Mouse (Mus musculus) megakaryocyte-erythroid progenitor cell, adult 5-6 weeks (primary cell): ENCODE measurements around the gene Hivep3. TPM values are rescaled to one million over a fixed set of nuclear protein-coding genes. Genes with fewer than 3 reads are reported as not detected.

Source experiments
- ATAC-seq: replicated peaks from 2 replicates; pipeline ENCODE4 v1.8.0; 2016; ENCODE audit warnings: mild to moderate bottlenecking, inconsistent platforms; ENCODE audit not compliant: severe bottlenecking, poor library complexity, low FRiP score, low TSS enrichment
- total RNA-seq, 2 experiments: library from RNA; stranded (forward) in 1 of 2; stranded (reverse) in 1 of 2; fragments of 200-1000, 215-1000 nt in 1 of 2; fragments of >200 nt in 1 of 2; fragmentation: Nextera tagmentation in 1 of 2; gene quantifications; 2 replicates each; pipeline ENCODE4 v1.2.3; 2014 to 2017

The Hivep3 gene
- total RNA-seq, 2 experiments from 2014 or later: 2.5 to 2.9 TPM

DNA sequence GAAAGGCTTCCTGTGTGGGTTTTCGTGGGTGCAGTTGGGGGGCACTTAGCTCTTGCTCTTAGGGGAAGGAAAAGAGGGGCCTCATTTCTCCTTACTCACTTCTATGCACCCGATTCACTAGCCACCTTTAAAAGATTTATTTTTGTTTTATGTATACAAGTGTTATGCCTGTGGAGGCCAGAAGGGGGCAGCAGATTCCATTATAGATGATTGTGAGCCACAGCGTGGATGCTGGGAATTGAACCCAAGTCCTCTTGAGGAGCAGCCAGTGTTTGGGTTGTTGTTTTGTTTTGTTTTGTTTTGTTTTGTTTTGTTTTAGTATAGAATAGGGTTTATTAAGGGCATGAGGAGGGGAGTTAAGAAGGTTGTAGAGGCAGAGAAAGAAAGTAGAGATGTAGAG, 189.8 kb downstream of the Hivep3 start:
- no peak for ATAC-seq

DNA sequence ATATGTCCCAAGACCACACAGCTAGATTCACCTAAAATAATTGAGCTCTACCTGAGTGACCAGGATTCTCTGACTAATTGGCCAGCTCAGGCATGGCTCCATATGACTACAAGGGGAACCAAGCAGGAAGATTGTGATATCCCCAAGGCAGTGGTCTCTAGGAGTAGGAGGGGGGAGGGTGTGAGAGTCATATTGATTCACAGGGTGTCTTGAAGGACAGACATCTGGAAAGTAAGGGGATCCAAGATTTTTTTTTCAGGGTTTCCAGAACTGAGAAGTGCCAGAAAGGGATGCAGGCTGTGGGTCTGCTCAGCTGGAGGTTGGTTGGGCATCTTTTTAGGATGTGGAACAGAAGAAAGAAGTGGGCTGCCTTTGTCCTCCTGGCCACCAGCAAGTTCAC, 191.5 kb downstream of the Hivep3 start:
- ATAC-seq: no peak

DNA sequence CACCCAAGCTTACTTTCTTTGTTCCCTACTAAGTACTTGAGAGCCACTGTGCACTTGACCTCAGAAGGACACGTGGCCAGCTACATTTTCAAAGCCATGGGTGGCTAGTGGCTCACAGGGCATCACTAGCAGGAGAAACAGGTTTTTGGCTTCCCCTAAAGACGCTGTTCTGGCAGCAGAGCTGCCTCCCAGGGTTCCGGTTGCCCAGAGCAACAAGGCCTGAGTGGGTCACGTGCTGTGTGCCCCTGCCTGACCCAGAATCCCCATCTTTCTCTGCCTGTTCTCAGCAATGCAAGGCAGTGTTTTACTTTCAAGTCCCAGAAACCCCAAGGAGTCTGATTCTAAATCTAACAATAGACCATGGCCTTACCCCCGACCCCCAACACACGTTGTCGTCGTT, 198.3 kb downstream of the Hivep3 start:
- no peak for ATAC-seq

DNA sequence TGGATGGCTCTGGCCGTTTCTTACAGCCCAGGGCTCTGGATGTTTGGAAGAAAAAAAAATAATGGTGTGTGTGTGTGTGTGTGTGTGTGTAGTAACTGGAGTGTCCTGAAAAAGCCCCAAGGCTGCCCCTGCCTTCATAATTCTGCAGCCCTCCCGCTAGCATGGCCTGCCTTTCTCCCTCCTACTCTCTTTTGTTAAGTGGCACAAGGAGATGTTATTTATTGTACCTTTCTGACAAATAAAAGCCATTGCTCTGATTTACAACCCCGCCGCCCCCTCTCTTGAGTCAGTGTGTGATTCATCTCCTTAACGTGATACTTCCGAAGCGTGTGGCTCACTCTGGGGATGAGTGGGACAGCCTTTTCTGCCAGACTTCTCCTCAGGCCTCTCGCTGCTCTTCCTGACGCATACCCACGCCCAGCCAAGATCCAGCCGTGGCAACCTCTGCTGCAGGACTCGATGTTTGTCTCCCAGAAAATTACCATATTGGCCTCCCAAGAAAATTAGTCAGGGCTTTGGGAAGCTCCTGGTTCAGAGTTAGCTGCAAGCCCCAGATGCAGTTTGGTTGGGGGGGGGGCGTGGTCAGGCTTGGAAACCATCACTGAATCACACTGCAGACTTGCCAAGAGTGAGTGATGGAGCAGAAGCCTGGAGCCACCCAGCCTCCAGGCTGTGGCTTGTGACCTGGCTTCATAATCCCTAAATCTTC, 199.1 kb downstream of the Hivep3 start:
- ATAC-seq: no peak

DNA sequence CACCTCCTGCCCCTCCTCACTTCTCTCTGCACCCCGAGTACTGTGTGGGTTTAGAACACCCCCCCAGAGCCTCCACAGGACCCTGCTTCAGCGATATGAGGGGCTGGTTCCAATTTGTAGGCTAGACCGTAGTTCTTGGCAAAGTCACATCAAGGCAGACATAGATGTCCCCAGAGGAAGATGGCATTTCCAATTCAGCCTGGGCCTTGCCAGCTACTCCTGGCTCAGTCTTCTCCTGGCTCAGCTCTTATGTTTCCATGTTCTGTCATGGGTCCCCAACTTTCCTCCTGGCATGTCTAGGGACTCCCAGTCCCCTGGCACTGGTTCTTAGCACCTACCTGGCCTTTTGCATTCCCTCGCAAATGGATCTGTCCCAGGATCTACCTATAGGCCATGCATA, 201.3 kb downstream of the Hivep3 start:
- ATAC-seq: no peak

DNA sequence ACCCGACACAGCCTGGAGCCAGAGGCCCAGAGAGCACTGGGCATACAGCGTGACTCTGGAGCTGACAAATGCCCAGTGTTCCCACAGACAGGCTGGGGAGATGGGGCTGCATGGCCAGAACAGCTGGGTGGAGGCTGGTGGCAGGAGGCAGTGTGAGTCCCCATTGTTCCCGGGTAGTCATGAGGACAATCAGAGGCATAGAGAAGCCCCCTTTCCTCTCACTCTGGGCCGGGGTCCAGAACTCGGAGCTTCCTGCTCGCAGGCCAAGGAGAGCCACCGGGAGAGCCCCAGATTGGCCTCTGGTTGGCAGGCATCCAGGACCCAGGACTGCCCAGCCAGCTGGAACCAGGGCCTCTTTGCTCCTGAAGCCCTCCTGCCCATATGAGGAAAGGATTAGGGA, 204.3 kb downstream of the Hivep3 start:
- no peak for ATAC-seq

DNA sequence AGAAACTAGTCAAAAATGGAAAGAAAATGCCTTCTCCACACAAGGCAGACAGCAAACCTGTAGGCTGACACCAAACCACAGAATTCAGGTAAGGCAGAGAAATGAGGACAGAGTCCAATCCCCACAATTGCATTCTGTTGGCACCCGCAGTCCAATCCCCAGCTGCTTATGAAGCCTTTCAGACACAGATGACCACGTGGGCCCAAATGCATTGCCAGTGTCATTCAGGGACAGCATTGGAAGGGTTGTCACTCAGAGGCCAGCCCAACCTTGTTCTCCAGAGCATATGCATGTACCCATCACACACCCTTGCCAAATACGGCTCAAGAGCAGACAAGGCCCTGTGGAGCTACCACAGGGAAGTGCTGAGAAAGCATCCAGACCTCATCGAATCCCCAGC, 204.9 kb downstream of the Hivep3 start:
- no peak for ATAC-seq

DNA sequence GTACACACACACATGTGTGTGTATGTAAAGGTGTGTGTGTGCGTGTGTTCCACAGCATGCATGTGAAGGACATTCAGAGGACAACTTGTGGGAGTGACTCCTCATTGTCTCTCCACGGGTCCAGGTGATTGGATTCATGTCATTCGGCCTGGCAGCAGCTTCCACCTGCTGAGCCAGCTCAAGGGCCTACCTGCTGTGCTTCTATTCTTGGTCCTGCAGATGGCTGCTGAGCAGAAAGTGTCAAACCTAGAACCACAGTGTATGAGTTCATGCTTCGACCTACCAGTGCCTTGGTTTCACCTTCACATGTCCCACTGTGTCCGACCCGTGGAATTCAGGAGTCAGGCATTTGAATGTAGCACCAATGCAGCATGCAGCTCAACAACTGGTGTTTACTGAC, 206.2 kb downstream of the Hivep3 start:
- no peak for ATAC-seq

DNA sequence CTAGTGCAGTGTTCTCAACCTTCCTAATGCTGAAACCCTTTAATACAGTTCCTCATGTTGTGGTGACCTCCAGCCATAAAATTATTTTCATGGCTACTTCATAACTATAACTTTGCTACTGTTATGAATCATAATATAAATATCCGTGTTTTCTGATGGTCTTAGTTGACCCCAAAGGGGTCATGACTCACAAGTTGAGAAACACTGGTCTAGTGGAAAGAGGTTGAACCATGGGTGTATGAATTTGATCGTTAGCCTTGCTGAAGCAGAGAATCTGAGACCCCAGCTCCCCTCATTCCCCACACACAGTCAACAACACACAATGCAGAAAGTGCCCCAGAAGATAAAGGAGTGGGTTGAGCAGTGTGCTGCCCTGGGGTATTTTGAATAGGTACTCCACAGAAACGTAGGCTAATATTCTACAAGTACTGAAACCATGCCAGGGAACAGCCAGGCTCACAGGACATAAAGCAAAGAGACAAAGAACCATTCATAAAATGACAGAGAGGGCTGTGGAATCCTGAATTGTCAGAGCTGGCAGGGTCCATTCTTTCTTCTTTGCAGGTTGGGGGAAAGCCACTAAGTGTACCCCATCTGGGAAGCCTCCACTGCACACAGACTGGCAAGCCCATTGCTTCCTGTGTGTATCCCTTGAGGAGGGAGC, 212.8 kb downstream of the Hivep3 start:
- ATAC-seq: no peak

DNA sequence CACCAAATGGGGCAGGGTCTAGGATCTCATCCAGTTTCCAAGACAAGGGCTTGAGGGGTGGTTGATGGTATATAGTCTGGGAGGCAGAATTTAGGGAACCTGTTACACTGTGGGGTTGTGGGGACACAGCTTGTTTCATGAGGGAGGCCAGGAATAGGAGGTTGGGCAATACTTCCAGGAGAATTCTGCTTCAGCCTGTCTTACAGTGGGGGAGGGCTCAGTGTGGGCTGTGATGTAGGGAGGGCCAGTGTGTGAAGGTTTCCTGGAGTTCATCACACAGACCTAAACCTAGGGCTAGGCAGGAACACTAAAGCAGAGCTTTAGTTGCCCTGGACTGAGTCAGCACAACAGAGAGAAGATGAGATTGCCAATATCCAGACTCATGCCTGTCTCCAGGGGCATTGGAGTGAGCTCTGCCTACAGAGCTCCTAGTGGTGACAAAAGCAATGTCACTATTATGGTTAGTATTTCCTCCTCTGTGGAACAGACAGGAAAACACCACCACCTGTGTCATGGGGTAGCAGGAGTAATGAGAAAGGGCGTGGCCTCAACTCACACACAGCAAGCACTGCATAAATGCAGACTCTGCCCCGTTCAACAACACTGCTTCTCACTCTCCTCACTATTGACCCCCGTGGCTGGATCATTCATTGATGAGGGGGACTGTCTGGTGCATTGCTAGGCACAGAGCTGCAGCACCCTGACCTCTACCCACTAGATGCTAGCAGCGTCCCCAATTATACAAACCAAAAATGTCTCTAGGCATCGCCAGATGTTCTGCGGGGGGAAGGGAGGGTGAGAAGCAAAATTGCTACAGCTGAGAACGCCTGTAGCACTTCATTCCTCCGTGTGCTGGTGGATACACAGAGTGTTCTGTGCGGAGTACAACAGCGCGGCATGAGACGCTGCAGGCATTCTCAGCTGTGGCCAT, 213.9 kb downstream of the Hivep3 start:
- no peak for ATAC-seq

DNA sequence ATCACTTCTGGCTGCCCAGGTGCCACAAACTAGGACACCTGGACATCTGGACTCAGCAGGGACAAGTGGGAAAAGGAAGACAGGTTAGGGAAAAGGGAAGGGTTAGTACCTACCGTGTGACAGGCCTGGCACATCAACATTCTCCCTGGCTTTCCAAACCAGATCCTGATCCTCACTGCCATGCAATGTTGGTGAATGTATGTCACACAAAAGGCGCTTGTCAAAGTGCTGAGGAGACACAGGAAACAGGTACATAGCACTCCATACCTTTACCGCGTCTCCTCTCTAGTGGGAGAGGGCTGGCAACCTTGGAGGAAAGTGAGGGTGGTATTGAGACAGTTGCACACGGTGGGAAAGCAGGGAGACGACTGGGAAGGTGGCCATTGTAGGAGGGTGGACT, 214.8 kb downstream of the Hivep3 start:
- ATAC-seq: no peak

DNA sequence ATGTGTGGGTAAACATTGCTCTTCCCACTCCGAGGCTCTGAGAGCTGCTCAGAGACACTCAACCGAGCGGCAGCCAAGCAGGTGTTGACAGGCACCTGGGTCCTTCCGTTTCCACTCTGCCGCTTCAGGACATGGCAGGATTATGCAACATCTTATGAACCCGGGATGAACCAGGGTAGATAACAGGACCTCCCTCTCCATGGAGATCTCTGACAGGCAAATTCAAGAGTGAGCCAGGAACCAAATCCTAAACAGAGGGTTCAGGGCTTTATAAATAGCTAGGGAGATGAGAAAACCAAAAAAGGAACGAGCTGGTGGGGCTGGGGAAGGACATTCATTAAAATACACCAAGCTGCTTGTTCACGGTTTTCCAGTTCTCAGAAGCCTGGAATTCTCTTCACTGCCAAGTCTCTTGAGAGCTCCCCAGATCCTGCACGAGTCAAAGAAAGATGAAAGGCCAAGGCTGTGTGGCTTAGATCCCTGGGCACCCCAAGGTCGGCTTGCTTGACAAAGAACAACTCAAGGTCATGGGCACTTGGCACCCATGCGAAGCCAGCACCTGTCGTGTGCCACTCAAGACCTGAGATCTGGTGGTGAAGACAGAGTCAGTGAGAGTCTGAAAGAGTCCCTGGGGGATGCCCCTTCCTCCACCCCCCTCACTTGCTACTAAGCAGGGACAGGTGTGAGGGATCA, 215.5 kb downstream of the Hivep3 start:
- no peak for ATAC-seq

DNA sequence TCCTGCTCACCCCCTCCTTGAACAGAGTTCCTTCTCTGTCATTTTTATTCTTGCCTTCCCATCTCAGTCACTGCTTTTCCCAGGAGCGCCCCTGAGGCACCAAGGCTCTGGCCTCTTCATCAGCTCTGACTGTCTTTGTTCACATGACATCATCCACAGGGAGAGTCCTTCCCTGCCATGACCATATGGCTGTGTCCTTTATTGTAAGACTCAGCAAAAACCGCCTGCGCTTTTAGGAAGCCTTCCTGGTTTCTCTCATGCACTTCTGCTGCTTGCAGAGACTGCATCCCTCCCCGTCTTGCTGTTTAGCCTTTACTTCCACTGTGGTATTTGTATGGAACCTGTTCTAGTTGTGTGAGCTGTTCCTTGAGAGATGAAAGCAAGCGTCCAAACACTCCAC, 216.6 kb downstream of the Hivep3 start:
- ATAC-seq: no peak

DNA sequence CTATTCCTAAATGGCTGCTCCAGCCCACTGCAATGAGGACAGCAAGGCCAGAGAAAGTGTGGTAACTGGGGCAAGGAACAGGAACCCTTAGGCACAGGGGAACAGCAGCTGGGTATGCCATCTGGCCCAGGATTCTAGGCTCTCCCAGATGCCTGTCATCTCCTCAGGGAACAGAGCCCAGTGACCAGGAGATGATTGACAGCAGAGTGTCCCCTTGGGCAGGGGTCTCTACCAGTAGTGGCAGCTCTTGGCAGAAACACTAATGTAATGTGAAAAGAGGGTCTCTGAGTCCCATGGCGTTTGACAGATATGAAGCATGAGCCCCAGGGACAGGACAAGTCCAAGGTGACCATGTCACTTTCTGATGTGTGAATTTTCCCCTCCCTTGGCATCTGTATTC, 217.5 kb downstream of the Hivep3 start:
- no peak for ATAC-seq

DNA sequence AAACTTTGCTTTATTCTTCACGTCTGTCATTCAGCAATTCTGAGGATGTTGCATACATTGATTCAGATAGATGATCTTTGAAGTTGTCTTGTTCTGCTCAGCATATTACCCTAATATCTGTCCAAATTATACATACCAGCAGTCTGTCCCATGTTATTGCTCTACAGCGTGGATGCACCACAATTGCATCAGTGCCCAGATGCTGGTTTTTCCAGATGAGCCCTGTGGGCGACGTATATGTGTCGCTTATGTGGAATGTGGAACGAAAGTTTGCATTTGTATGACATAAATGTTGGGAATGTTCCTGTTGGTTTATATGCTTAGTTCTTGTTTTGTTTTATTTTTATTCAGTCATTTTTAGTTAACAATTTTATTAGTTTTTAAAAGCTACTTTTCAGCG, 221.4 kb downstream of the Hivep3 start:
- no peak for ATAC-seq

DNA sequence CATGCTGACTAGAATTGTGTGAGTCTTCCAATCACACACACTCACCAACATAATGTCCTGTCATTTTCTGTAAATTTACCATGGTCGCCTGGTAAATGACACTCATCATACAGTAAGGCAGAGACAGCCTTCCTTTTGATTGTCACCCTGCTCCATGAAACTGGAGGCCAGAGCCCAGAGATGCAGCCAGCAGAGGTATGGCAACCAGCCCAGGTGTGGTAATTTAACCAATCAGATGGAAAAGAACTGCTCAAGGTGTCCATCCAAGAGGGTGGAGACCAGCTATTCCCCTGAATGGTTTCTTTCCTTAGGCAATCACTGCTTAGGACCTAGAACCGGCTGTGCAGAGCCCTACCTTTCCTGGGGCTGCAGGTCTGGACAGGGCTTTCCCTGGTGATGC, 224.4 kb downstream of the Hivep3 start:
- ATAC-seq: no peak

DNA sequence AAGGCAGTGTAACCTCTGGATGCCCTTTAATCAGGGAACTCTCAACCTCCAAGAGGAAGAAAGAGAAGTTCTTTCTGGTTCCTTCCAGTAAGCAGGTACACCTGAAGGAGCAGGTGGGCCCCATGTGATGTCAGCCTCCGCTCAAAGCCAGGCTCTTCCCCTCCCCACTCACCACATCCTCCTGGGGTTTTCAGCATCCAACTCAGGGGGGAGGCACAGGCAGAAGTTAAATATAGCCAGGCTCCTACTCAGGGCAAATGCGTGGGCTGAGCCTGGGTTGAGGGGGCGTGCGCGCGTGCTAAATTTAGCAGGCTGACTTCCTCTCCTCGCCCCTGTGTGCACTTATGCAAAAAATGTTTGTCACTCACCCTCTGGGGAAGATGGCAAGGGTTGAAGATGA, 225.7 kb downstream of the Hivep3 start:
- no peak for ATAC-seq

DNA sequence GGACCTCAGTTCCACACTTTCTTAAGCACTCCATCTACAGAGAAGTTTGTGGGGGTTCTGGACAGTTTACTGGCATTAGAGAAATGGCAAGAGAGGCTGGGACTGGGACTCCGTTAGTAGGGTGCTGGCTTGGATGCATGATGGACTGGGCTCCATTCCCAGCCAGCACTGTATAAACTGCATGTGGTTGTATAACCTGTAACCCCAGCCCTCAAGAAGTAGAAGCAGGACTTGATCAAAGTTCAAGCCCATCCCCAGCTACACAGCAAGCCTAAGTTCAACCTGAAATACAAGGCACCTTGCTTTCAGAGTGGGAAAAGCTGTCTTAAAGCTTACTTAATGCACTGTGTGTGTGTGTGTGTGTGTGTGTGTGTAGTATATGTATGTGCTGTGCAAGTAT, 226.3 kb downstream of the Hivep3 start:
- no peak for ATAC-seq

DNA sequence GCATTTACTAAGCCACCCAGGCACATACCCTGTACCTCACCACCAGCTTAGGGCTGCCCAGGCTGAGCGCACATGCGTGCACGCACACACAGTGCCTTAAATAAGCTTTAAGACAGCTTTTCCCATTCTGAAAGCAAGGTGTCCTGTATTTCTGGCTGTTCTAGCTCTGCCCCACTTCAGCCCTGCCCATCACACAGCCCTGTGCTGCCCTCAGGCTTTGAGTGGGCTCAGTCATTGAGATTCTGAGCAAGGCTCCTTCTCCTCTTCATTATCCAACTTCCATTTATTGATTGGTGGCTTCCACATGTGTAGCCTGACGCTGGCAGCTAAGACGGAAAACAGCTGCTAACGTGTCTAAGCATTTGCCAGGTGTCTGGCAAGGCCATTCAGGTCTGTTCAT, 226.9 kb downstream of the Hivep3 start:
- no peak for ATAC-seq

DNA sequence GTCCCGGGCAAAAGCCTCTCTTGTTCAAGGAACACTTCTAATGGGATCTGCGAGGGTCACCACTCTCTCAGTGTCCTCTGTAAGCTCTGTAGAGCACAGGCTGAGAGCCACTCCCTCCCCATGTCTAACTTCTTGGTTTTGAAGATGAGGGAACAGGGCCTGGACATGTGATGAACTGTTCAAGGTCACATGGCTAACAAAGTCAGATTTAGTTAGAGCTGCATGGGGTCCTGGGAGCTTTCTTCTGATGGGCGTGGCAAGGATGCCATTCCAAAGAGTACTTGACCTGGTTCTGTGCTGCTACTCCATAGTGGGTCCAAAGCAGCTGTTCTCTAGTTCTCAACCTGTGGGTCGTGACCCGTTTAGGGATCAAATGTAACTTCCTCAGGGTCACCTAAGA, 227.6 kb downstream of the Hivep3 start:
- ATAC-seq: no peak
